Mouse (Mus musculus) thymus, postnatal 36 days (tissue): Measurements from ENCODE around the gene Prkaa1.
A peak's percentile ranks its signal among the peaks of the same experiment; 100 is the strongest.
"Not testable (repeated sequence)": the region's sequence is repeated elsewhere in the genome, so short reads cannot be mapped to it uniquely, and the experiment has no call there.

Experiments used
- DNase-seq, 2 experiments: peaks; one replicate each; pipeline ENCODE4 v3.0.0; 2022; ENCODE audit warnings: mixed read lengths in 2 of 2

Prkaa1 gene

GRCm38 (mm10) chr15:5184668-5185330, 41.1 kb downstream of the Prkaa1 start:
- peak in 1 of 2 experiments; percentile 6 for DNase-seq

- peak; percentile 72 to 74 for DNase-seq
Measured at GRCm38 (mm10) chr15:5185366-5186292, 42.0 kb downstream of the Prkaa1 start, which contains the start of gene Ttc33. TSS of gene Ttc33 (plus strand) at chr15:5185525.

GRCm38 (mm10) chr15:5186293-5186675, 42.6 kb downstream of the Prkaa1 start:
- no peak for DNase-seq

DNA sequence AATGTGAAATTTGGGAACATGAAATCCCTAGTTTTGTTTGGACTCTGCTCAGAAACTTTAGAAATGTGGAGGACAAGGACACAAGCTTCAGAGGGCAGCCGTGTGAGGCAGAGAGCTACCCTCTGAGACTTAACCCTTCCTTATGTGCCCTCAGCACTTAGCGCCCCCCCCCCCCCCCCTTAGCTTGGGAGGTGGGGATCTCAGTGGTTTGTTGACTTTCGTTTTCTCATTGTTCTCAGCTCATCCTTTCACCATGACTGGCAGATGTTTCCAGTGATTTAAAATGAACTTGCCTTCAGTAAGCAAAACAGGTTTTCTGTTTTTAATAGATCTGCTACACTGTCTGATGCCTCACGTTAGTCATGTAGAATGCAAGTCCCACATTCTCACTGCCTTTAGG, 43.5 kb downstream of the Prkaa1 start:
- no peak for DNase-seq

DNA sequence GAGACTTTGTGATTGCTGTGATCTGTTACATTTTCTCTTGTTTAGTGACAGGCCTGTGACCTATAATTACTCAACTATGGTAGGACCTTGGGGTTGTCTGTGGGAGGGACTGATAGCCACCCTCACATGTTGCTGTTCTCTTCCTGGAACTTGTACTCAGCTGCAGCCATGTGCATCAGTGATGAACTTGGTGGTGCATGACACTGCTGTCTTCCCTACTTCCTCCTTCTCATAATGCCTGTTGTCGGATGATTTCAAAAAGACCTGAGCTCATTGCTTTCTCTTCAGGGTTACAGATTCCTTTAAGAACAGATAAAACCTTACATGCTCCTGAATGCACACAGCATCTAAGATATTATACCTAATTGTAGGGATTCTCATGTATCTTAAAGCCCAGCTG, 44.4 kb downstream of the Prkaa1 start:
- DNase-seq: no peak

GRCm38 (mm10) chr15:5189504-5190093, 45.9 kb downstream of the Prkaa1 start:
- DNase-seq: no peak

- DNase-seq: no peak
Measured at GRCm38 (mm10) chr15:5193833-5194232, 50.2 kb downstream of the Prkaa1 start.

- no peak for DNase-seq
Measured at GRCm38 (mm10) chr15:5194446-5194845, 50.8 kb downstream of the Prkaa1 start.

DNA sequence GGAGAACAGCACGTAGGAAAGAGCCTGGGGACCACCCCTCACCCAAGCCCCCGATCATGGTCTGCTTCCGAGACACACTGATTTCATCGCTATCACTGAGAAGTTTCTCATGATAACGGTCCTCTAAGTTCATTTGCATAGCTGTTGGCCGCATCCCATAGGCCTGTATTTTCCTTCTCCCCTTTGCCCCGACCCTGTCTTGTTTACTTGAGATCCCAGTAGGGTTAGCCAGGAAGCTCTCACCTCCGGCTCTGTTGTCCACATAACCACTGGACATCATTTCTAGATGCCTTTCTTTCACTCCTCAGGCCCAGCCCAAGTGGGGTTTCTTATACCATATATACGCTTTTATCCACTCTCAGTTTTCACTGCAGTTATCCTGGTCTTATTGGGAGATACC, 51.3 kb downstream of the Prkaa1 start:
- DNase-seq: no peak

GRCm38 (mm10) chr15:5195987-5196514, 52.4 kb downstream of the Prkaa1 start:
- DNase-seq: no peak

- DNase-seq: no peak
Measured at GRCm38 (mm10) chr15:5196691-5197090, 53.0 kb downstream of the Prkaa1 start.

DNA sequence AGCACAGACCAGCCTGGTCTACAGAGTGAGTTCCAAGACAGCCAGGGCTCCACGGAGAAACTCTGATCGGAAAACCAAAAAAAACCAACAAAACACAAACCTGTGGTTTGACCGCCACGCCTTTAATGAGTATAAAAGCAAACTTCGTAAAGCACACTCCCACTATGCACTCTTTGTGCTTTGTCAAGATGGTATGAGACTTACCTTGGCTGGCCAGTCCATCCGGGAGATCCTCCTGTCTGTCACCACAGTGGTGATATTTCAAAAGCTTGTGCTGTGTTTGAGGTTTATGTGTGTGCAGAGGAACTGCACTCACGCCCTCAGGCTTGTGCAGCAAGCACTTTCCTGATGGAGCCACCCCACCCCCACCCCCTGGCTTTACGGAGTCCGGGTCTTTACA, 61.6 kb downstream of the Prkaa1 start:
- DNase-seq: no peak

DNA sequence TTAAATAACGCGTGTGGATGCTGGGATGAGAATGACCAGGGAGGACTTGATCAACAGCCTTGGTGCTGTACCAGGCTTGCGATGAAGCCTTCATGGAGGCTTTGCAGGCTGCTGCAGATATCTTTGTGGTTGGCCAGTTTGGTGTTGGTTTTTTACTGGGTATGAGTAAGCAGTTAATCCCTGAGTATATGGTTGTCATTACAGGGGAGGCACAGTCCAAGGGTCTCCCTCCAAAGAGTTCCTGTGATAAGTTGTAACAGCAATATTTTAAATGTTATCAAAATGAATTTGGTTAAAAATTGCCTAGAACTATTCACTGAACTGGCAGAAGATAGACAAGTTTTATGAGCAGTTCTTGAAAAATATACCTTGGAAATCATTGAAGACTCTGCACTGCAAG, 65.5 kb downstream of the Prkaa1 start:
- DNase-seq: no peak

DNA sequence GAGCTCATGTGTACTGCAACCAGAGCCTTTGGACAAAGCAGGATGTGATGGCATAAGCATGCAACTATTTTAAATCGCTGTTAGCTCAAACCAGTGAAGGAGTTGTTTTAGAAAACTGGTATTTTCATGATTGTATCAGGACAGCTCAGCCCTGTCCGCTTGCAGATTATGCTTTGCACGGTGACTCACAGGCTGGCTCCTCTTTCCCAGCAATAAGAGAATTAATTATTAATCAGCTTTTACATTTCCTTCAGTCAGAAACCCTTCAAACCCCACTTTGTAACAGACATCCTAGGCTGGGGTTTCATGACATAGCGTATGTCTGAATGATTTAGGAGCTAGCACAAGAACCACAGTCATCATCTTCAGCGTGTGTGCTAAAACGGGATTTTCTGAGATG, 76.8 kb downstream of the Prkaa1 start:
- no peak for DNase-seq

- not testable (repeated sequence) for DNase-seq
Measured at GRCm38 (mm10) chr15:5230746-5231145, 87.1 kb downstream of the Prkaa1 start.
